Mouse (Mus musculus) myocyte (in vitro differentiated cells): ENCODE measurements around the gene Ppp2r5e. TPM values are rescaled to one million over a fixed set of nuclear protein-coding genes. Genes with fewer than 3 reads are reported as not detected.

ENCODE experiments used
- H3K27me3 ChIP-seq: one replicate; pipeline ENCODE4 v1.6.1; 2011; ENCODE audit not compliant: control insufficient read depth, insufficient read depth, insufficient read length
- H3K36me3 ChIP-seq: one replicate; pipeline ENCODE4 v1.6.1; 2011; ENCODE audit not compliant: control insufficient read depth, insufficient read depth
- H3K4me2 ChIP-seq: one replicate; pipeline ENCODE4 v1.6.1; 2011; ENCODE audit warnings: low read depth, control low read depth
- H3K4me3 ChIP-seq: one replicate; pipeline ENCODE4 v1.5.1; 2011; ENCODE audit warnings: mild to moderate bottlenecking, control low read depth, moderate library complexity
- H3K79me2 ChIP-seq: one replicate; pipeline ENCODE4 v1.6.1; 2011; ENCODE audit not compliant: control insufficient read depth, insufficient read depth
- H3ac ChIP-seq: one replicate; pipeline ENCODE4 v1.6.1; 2011; ENCODE audit not compliant: control insufficient read depth, insufficient read length
- CEBPB ChIP-seq: IDR thresholded peaks from 2 replicates; pipeline ENCODE4 v1.6.1; 2011; ENCODE audit warnings: mild to moderate bottlenecking, moderate library complexity; ENCODE audit not compliant: poor library complexity, insufficient read depth, severe bottlenecking
- E2F4 ChIP-seq: IDR thresholded peaks from one replicate; pipeline ENCODE4 v1.6.1; 2011; ENCODE audit warnings: mild to moderate bottlenecking, control low read depth, moderate library complexity; ENCODE audit not compliant: insufficient read depth
- MAX ChIP-seq: IDR thresholded peaks from one replicate; pipeline ENCODE4 v1.6.1; 2011; ENCODE audit warnings: low read depth, mild to moderate bottlenecking, control low read depth
- MYOD1 ChIP-seq, 3 experiments: IDR thresholded peaks; one replicate each; pipeline ENCODE4 v1.6.1; 2011; ENCODE audit warnings: control low read depth in 2 of 3, low read depth in 2 of 3, mild to moderate bottlenecking in 2 of 3, moderate library complexity in 1 of 3; ENCODE audit not compliant: insufficient read length in 2 of 3, control insufficient read depth in 1 of 3
- MYOG ChIP-seq, 3 experiments: IDR thresholded peaks; one replicate each; pipeline ENCODE4 v1.6.1; 2011; ENCODE audit warnings: control low read depth in 2 of 3, low read depth in 2 of 3, mild to moderate bottlenecking in 2 of 3; ENCODE audit not compliant: insufficient read length in 2 of 3, control insufficient read depth in 1 of 3, insufficient read depth in 1 of 3
- POLR2A ChIP-seq: IDR thresholded peaks from one replicate; pipeline ENCODE4 v1.6.1; 2011; ENCODE audit warnings: low read depth, mild to moderate bottlenecking, control low read depth, moderate library complexity; ENCODE audit not compliant: insufficient read length
- POLR2AphosphoS2 ChIP-seq: IDR thresholded peaks from one replicate; pipeline ENCODE4 v1.6.1; 2011; ENCODE audit warnings: low read depth, control low read depth; ENCODE audit not compliant: insufficient read length
- REST ChIP-seq: IDR thresholded peaks from one replicate; pipeline ENCODE4 v1.6.1; 2011; ENCODE audit warnings: mild to moderate bottlenecking, control low read depth, moderate library complexity; ENCODE audit not compliant: insufficient read depth, insufficient read length
- SRF ChIP-seq: IDR thresholded peaks from one replicate; pipeline ENCODE4 v1.6.1; 2011; ENCODE audit warnings: low read depth; ENCODE audit not compliant: control insufficient read depth, insufficient read length
- TCF12 ChIP-seq: IDR thresholded peaks from one replicate; pipeline ENCODE4 v1.6.1; 2011; ENCODE audit warnings: mild to moderate bottlenecking, control low read depth; ENCODE audit not compliant: poor library complexity, insufficient read depth, severe bottlenecking
- TCF3 ChIP-seq: IDR thresholded peaks from one replicate; pipeline ENCODE4 v1.6.1; 2011; ENCODE audit warnings: low read depth, control low read depth; ENCODE audit not compliant: insufficient read length
- USF1 ChIP-seq: IDR thresholded peaks from one replicate; pipeline ENCODE4 v1.6.1; 2011; ENCODE audit warnings: low read depth, mild to moderate bottlenecking, control low read depth, moderate library complexity
- polyA plus RNA-seq: library from polyadenylated mRNA; unstranded; fragments of >200 nt; fragmentation: generic; extraction: Trizol; gene quantifications from one replicate; pipeline ENCODE4 v1.2.1, GENCODE M21; 2012; ENCODE audit warnings: missing spikeins

The Ppp2r5e gene
- polyA plus RNA-seq, 1 experiment = 15.4 TPM

GRCm38 (mm10) chr12:75536566-75536965 lies 59.5 kb downstream of the Ppp2r5e start:
- peaks cover 88% of the 10 kb centered on the region for H3K79me2 ChIP-seq
- no peak overlapping the region for H3ac ChIP-seq
- H3K4me3 ChIP-seq = no peak overlapping the region
- H3K27me3 ChIP-seq = no peaks in the 10 kb centered on the region
- no peaks in the 10 kb centered on the region for H3K36me3 ChIP-seq
- TF ChIP-seq MYOG (IDR thresholded peaks at IDR 0.05; ENCODE audit: control insufficient read depth in 1 of 3, insufficient read depth in 1 of 3, insufficient read length in 2 of 3, low read depth in 2 of 3) (no peak), SRF (no peak), TCF12 (no peak), MAX (no peak), E2F4 (no peak), POLR2A (no peak), REST (no peak), CEBPB (no peak), POLR2AphosphoS2 (no peak)
- H3K4me2 ChIP-seq = no peak overlapping the region

- Histone ChIP-seq H3K4me3 (no peak overlapping the region), H3ac (no peak overlapping the region), H3K4me2 (no peak overlapping the region), H3K36me3 (no peaks in the 10 kb centered on the region), H3K79me2 (peaks cover 87% of the 10 kb centered on the region), H3K27me3 (no peaks in the 10 kb centered on the region)
- TF ChIP-seq MAX = no peak
- no peak for TF ChIP-seq TCF12
- no peak for TF ChIP-seq TCF3
- TF ChIP-seq POLR2AphosphoS2 = no peak
- TF ChIP-seq E2F4 = no peak
- TF ChIP-seq POLR2A = no peak
- TF ChIP-seq CEBPB = no peak
- no peak for TF ChIP-seq MYOG (IDR thresholded peaks at IDR 0.05; ENCODE audit: control insufficient read depth in 1 of 3, insufficient read depth in 1 of 3, insufficient read length in 2 of 3, low read depth in 2 of 3)
- no peak for TF ChIP-seq MYOD1 (IDR thresholded peaks at IDR 0.05; ENCODE audit: control insufficient read depth in 1 of 3, insufficient read length in 2 of 3, low read depth in 2 of 3)
- TF ChIP-seq SRF = no peak
- no peak for TF ChIP-seq REST
- TF ChIP-seq USF1 = no peak
Measured at GRCm38 (mm10) chr12:75533145-75533544, 62.9 kb downstream of the Ppp2r5e start.

- no peak overlapping the region for H3K4me2 ChIP-seq
- H3ac ChIP-seq = no peak overlapping the region
- H3K79me2 ChIP-seq = peaks cover 90% of the 10 kb centered on the region
- no peaks in the 10 kb centered on the region for H3K36me3 ChIP-seq
- TF ChIP-seq CEBPB = no peak
- no peaks in the 10 kb centered on the region for H3K27me3 ChIP-seq
- H3K4me3 ChIP-seq = no peak overlapping the region
Measured at GRCm38 (mm10) chr12:75531895-75532294, 64.2 kb downstream of the Ppp2r5e start.

DNA sequence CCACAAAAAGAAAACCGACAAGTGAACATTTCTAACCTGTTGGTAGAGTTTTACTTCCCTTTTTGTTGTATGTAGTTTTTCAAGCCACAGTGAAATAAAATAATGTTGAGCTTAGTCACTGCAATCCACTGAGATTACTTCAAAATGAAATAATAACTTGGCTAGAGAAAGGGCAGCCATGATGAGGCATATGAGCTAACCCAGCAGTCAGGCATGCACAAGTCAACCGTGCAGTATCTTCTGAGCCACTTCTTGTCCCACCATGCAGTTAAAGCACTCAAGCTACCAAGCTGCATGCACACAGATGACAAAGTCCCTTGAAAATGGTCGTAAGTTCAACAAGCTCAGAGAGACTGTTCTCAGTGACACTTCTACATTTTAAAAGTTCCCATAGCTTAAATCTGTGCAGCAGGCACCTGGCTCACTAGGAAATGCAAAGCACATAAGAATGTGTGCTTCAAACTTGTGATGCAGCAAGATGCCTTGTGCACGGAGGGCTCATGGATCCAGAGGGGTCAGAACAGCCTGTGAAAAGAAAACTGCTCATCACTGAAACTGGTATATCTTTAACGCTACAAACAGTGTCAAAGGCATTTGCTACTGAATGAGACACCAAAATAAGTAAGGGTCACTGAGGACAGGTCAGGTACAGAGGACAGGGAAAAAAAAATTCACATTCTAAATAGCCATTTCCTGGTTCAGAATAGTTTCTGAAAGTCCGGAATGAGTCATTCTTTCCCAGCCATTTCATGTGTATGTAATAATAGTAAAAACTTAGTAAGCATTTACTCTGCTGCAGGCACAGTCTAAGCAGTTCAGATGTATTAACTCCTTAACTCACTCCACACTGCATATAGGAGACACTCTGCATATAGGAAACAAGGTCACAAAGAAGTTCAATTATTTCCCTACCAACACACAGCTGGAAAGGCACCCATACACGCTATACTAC lies 66.9 kb downstream of the Ppp2r5e start:
- Histone ChIP-seq H3K4me3 (no peak overlapping the region), H3ac (no peak overlapping the region), H3K79me2 (peaks cover 79% of the 10 kb centered on the region), H3K36me3 (no peaks in the 10 kb centered on the region), H3K4me2 (peak overlapping the region; percentile 61), H3K27me3 (no peaks in the 10 kb centered on the region)
- no peak for TF ChIP-seq MYOG (IDR thresholded peaks at IDR 0.05; ENCODE audit: control insufficient read depth in 1 of 3, insufficient read depth in 1 of 3, insufficient read length in 2 of 3, low read depth in 2 of 3)
- no peak for TF ChIP-seq POLR2A
- TF ChIP-seq USF1 = no peak
- TF ChIP-seq REST = no peak
- TF ChIP-seq TCF12 = no peak
- TF ChIP-seq TCF3 = no peak
- no peak for TF ChIP-seq CEBPB
- no peak for TF ChIP-seq POLR2AphosphoS2
- no peak for TF ChIP-seq SRF
- no peak for TF ChIP-seq MAX
- no peak for TF ChIP-seq E2F4
- TF ChIP-seq MYOD1 (IDR thresholded peaks at IDR 0.05; ENCODE audit: control insufficient read depth in 1 of 3, insufficient read length in 2 of 3, low read depth in 2 of 3) = no peak

DNA sequence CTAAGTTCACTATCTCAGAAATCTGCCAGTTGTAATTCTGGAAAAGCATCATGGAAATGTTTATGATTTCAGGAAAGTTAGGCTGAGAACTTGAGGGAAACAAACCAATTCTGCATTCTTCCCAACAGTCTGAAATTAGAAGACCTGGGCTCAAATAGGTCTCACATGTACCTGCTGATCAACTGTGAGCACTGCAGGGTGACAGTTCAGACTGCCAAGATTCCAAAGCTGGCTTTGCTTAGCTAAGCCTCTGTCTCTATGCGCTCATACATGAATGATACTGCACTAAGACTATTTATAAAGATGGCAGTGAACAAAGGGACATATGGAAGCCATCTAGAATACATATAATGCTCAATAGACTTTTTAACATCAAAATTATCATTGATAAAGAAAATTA lies 67.7 kb downstream of the Ppp2r5e start:
- H3K4me2 ChIP-seq = no peak overlapping the region
- no peak overlapping the region for H3K4me3 ChIP-seq
- peaks cover 79% of the 10 kb centered on the region for H3K79me2 ChIP-seq
- no peaks in the 10 kb centered on the region for H3K36me3 ChIP-seq
- no peaks in the 10 kb centered on the region for H3K27me3 ChIP-seq
- H3ac ChIP-seq = no peak overlapping the region
- no peak for TF ChIP-seq E2F4
- TF ChIP-seq USF1 = no peak
- no peak for TF ChIP-seq MAX
